Mouse (Mus musculus) MEL (cell line): ENCODE results near the gene Emp3.

Source experiments
- CHD1 ChIP-seq: IDR thresholded peaks from 2 replicates; pipeline ENCODE4 v1.6.1; 2012; ENCODE audit warnings: low read depth, mild to moderate bottlenecking, inconsistent platforms, low read length, improper control_type of control experiment
- CHD2 ChIP-seq: IDR thresholded peaks from 2 replicates; pipeline ENCODE4 v1.6.1; 2011; ENCODE audit warnings: low read length, improper control_type of control experiment
- CTCF ChIP-seq, 3 experiments: IDR thresholded peaks in 2 of 3; conservative IDR thresholded peaks in 1 of 3; 2 replicates each; pipeline ENCODE4 v1.5.1; 2011 to 2012; ENCODE audit warnings: low read length in 3 of 3, low read depth in 2 of 3, mild to moderate bottlenecking in 2 of 3, improper control_type of control experiment in 1 of 3, inconsistent platforms in 1 of 3, mixed read lengths in 1 of 3, moderate library complexity in 1 of 3; ENCODE audit not compliant: control insufficient read depth in 1 of 3, insufficient read depth in 1 of 3, poor library complexity in 1 of 3, severe bottlenecking in 1 of 3
- ELF1 ChIP-seq: IDR thresholded peaks from 2 replicates; pipeline ENCODE4 v1.6.1; 2014; ENCODE audit warnings: low read depth, mild to moderate bottlenecking, inconsistent platforms, low read length, improper control_type of control experiment, moderate library complexity
- EP300 ChIP-seq, 2 experiments: IDR thresholded peaks; 2 replicates each; pipeline ENCODE4 v1.6.1; 2011; ENCODE audit warnings: improper control_type of control experiment in 2 of 2, low read length in 2 of 2, low read depth in 1 of 2, mild to moderate bottlenecking in 1 of 2
- HCFC1 ChIP-seq: IDR thresholded peaks from 2 replicates; pipeline ENCODE4 v1.6.1; 2012; ENCODE audit warnings: low read depth, mild to moderate bottlenecking, inconsistent platforms, low read length, improper control_type of control experiment, moderate library complexity
- MAFK ChIP-seq: IDR thresholded peaks from 2 replicates; pipeline ENCODE4 v1.6.1; 2011; ENCODE audit warnings: low read depth, mild to moderate bottlenecking, low read length, improper control_type of control experiment, borderline replicate concordance
- MAZ ChIP-seq: IDR thresholded peaks from 2 replicates; pipeline ENCODE4 v1.6.1; 2012; ENCODE audit warnings: low read depth, mild to moderate bottlenecking, inconsistent platforms, low read length, improper control_type of control experiment
- POLR2A ChIP-seq, 2 experiments: IDR thresholded peaks; 2 replicates each; pipeline ENCODE4 v1.6.1; 2011 to 2012; ENCODE audit warnings: low read length in 2 of 2, mild to moderate bottlenecking in 2 of 2, control low read depth in 1 of 2, improper control_type of control experiment in 1 of 2, low read depth in 1 of 2, moderate library complexity in 1 of 2; ENCODE audit not compliant: control insufficient read depth in 1 of 2, insufficient read depth in 1 of 2, poor library complexity in 1 of 2
- POLR2AphosphoS5 ChIP-seq: IDR thresholded peaks from 2 replicates; pipeline ENCODE4 v1.6.1; 2012; ENCODE audit warnings: low read depth, borderline replicate concordance, mild to moderate bottlenecking, inconsistent platforms, low read length, moderate library complexity, mixed read lengths
- RCOR1 ChIP-seq: IDR thresholded peaks from 2 replicates; pipeline ENCODE4 v1.6.1; 2012; ENCODE audit warnings: low read depth, mild to moderate bottlenecking, inconsistent platforms, low read length, improper control_type of control experiment
- SMC3 ChIP-seq: IDR thresholded peaks from 2 replicates; pipeline ENCODE4 v1.6.1; 2011; ENCODE audit warnings: low read depth, low read length, improper control_type of control experiment
- ZNF384 ChIP-seq: IDR thresholded peaks from 2 replicates; pipeline ENCODE4 v1.6.1; 2012; ENCODE audit warnings: low read depth, mild to moderate bottlenecking, inconsistent platforms, low read length, improper control_type of control experiment

DNA sequence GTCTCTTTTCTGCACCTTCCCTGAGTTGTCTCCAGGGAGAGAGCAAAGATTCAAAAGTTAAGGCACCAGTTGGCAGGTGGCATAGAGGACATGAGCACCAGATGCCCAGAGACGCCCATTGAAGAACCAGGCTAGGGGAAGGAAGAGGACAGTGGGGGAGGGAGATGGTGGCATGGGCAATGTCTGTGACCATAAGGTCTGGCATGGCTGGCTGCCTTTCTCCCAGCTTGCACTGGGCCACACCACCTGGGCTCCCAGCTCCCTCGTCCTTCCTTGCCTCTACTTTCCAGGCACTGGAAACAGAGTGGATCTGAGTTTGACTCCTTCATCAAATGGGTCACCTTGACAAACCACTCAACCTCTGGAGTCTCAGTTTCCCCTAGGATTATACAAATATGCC is 28.6 kb downstream of the Emp3 start:
- TF ChIP-seq CHD2 (no peak), CTCF (IDR thresholded peaks at IDR 0.05 in 2 of 3, conservative IDR thresholded peaks at IDR 0.05 in 1 of 3; ENCODE audit: control insufficient read depth in 1 of 3, insufficient read depth in 1 of 3, low read depth in 2 of 3, low read length in 3 of 3, poor library complexity in 1 of 3, severe bottlenecking in 1 of 3) (no peak), EP300 (IDR thresholded peaks at IDR 0.05; ENCODE audit: low read depth in 1 of 2, low read length in 2 of 2) (no peak), ZNF384 (no peak), CHD1 (no peak), MAFK (no peak), SMC3 (no peak), MAZ (no peak), RCOR1 (no peak), POLR2A (IDR thresholded peaks at IDR 0.05; ENCODE audit: control insufficient read depth in 1 of 2, insufficient read depth in 1 of 2, low read depth in 1 of 2, low read length in 2 of 2, poor library complexity in 1 of 2) (no peak), HCFC1 (no peak), ELF1 (no peak), POLR2AphosphoS5 (no peak)
